Mouse (Mus musculus): ENCODE measurements around the gene Speer2. TPM values are rescaled to one million over a fixed set of nuclear protein-coding genes. Genes with fewer than 3 reads are reported as not detected.

The Speer2 gene
- total RNA-seq (2021), result not detected
- long read RNA-seq, result 0 reads

DNA sequence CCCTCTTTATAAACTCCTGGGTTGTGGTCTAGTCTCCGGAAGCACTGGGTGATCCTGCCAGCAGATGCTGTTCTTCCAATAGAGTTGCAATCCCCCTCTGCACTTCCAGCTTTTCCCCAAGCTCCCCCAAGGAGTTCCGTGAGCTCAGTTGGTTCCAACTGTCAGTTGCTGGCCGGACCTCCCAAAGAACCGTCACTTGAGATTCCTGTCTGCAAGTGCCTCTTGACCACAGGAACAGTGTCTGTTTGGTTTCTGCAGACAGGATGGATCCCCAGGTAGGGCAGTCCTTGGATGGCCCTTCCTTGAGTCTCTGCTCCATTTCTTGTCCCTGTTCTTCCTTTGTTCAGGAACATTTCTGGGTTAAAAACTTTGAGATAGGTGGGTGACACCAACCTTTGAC is at the start of gene Speer2:
Gene Speer2, minus strand, starts transcription at position 101 of the 400 bp plus-strand sequence.
- DNase-seq (ENCODE audit: low spot score in 2 of 2), result no peak

GRCm38 (mm10) chr16:69904303-69904702 is 40.8 kb upstream of the Speer2 start:
- no peak for DNase-seq (ENCODE audit: low spot score in 2 of 2)

- no peak for DNase-seq (ENCODE audit: low spot score in 2 of 2)
Measured at GRCm38 (mm10) chr16:69880712-69881111, 17.2 kb upstream of the Speer2 start.

- no peak for DNase-seq (ENCODE audit: low spot score in 2 of 2)
Measured at GRCm38 (mm10) chr16:69836628-69837027, 26.9 kb downstream of the Speer2 start.

DNA sequence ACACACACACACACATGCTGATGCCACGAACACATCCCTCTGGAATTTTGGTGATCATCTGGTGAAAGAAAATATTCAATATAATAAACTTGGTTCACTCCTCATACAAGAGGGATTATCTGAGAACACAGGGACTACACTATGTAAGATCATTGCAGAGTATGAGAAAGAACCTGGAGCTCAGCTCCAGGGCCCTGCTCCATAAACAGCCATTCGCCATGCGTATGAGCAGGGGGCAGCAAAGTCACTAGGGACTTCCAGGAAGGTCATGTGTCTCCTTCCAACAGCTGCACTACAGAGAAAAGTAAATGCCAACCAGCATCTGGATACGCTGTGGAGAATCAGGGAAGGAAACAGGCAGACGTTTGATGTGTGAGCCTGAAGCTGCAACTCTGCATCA is 49.9 kb downstream of the Speer2 start:
- no peak for DNase-seq (ENCODE audit: low spot score in 2 of 2)
